In the genomic region with DNA sequence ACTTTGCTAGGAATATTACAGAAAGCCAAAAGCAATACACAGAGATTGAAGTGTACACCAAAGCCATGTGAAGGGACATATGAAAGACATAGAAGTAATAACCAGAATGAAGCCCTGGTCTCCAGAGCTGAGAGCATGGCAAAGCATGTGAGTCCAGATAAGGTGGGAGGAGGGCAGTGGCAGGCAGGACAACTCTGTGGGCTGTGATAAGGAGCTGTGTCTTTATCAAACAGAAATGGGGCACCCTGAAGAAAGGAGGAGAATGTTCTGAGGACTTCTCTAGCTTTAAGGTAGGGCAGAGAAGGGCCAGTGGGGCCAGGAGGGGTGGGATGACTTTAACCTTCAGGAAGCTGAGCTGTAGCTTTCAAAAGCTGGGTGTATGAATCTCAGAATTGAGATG, we compare ENCODE assay signal across 16 mouse cellular contexts. TPM values are rescaled to one million over a fixed set of nuclear protein-coding genes. Genes with fewer than 3 reads are reported as not detected.
DNase-seq lines count a peak whose midpoint lies in the region; ATAC-seq and TF ChIP-seq lines count a peak whose summit lies in the region.
"Had no signal": no experiment of that assay in that cellular context is flagged by ENCODE, and none has a peak within 500 bp of the region (broad histone marks: within the 10 kb centered on the region; RNA-seq: fewer than 3 reads in every experiment).

No protein-coding gene starts in this region.

- 0 out of 2 replicates have a peak, but pooled peaks cover 3% of the 10 kb centered on the region for H3K4me1 ChIP-seq in intestine, embryonic 15.5 days (replicated peaks)
- peaks cover 41% of the 10 kb centered on the region for H3K4me1 ChIP-seq in liver, postnatal 0 days (ENCODE audit: insufficient read depth)

- H3K9me3 ChIP-seq in intestine, embryonic 15.5 days, result no peaks in the 10 kb centered on the region
- peaks cover 6% of the 10 kb centered on the region; the same call in 1 of the 2 replicates for H3K9me3 ChIP-seq in liver, postnatal 0 days (ENCODE audit: low read length)
- H3K9me3 ChIP-seq: hindbrain, embryonic 12.5 days; limb, embryonic 13.5 days had no signal

- H3K27ac ChIP-seq in intestine, embryonic 15.5 days, result no peak overlapping the region
- peak overlapping the region; percentile 81 for H3K27ac ChIP-seq in liver, postnatal 0 days (ENCODE audit: low read depth)
- H3K27ac ChIP-seq: hindbrain, embryonic 12.5 days; limb, embryonic 13.5 days had no signal

- H3K36me3 ChIP-seq in intestine, embryonic 15.5 days, result peaks cover 8% of the 10 kb centered on the region; the same call in 1 of the 2 replicates
- H3K36me3 ChIP-seq in liver, postnatal 0 days (replicated peaks; ENCODE audit: insufficient read depth, low read length), result no peaks in the 10 kb centered on the region; the same call in none of the 2 replicates
- H3K36me3 ChIP-seq: hindbrain, embryonic 12.5 days; limb, embryonic 13.5 days had no signal

- peak; percentile 84; the same call in 1 of the 2 replicates for ATAC-seq in intestine, embryonic 15.5 days
- ATAC-seq in liver, postnatal 0 days, result peak; percentile 99
- no peak for ATAC-seq in granulocyte monocyte progenitor cell, adult 5-6 weeks (replicated peaks; ENCODE audit: poor library complexity, severe bottlenecking)

- H3K4me2 ChIP-seq in intestine, embryonic 15.5 days (replicated peaks), result no peak overlapping the region
- peak overlapping the region; percentile 49 for H3K4me2 ChIP-seq in liver, postnatal 0 days (ENCODE audit: low read depth, low read length)
- H3K4me2 ChIP-seq: hindbrain, embryonic 12.5 days; limb, embryonic 13.5 days had no signal

- H3K4me3 ChIP-seq in intestine, embryonic 15.5 days (replicated peaks), result no peak overlapping the region
- H3K4me3 ChIP-seq in liver, postnatal 0 days (ENCODE audit: low read depth, low read length), result no peak overlapping the region
- H3K4me3 ChIP-seq: hindbrain, embryonic 12.5 days; limb, embryonic 13.5 days had no signal

- TF ChIP-seq CTCF in liver, postnatal 0 days (IDR thresholded peaks at IDR 0.05; ENCODE audit: low read depth), result no peak

- H3K27me3 ChIP-seq in intestine, embryonic 15.5 days (replicated peaks), result no peaks in the 10 kb centered on the region
- no peaks in the 10 kb centered on the region for H3K27me3 ChIP-seq in liver, postnatal 0 days (ENCODE audit: insufficient read depth, low read length)
- H3K27me3 ChIP-seq: hindbrain, embryonic 12.5 days; limb, embryonic 13.5 days had no signal

- peak; percentile 44 for DNase-seq in spleen, adult 12 weeks (ENCODE audit: low spot score)
- no peak for DNase-seq in spleen, adult 18-20 months
- peak; percentile 50 for DNase-seq in liver, postnatal 0 days
- DNase-seq in left cerebral cortex, adult 18-20 months (ENCODE audit: low spot score in 2 of 2), result no peak
- no peak for DNase-seq in cerebellum, postnatal 25 days
- DNase-seq: adrenal gland, postnatal 25 days; cerebellum, adult 11-12 months; embryo, embryonic 11 days; kidney, adult 18-20 months; lung, postnatal 10 days; midbrain, embryonic 14.5 days; thymus, postnatal 36 days had no signal

- no peak overlapping the region for H3K9ac ChIP-seq in intestine, embryonic 15.5 days
- no peak overlapping the region for H3K9ac ChIP-seq in liver, postnatal 0 days (replicated peaks)
- H3K9ac ChIP-seq: hindbrain, embryonic 12.5 days; limb, embryonic 13.5 days had no signal

- peak; percentile 96 for TF ChIP-seq EP300 in liver, postnatal 0 days (IDR thresholded peaks at IDR 0.05; ENCODE audit: low read depth)

RNA-seq across cellular contexts. Expression of a gene that starts 12.0 kb away (rescaled TPM):
- 26.3 and 26.7 TPM in 2 replicates for polyA plus RNA-seq in intestine, embryonic 15.5 days (2015; fragmentation: Nextera tagmentation; extraction: Ambion mirVana)
- polyA plus RNA-seq in liver, postnatal 0 days (2015; fragmentation: Nextera tagmentation; extraction: Ambion mirVana), result 11.6 and 12.4 TPM in 2 replicates
- total RNA-seq in granulocyte monocyte progenitor cell, adult 5-6 weeks (2014; fragmentation: Nextera tagmentation), result 13.4 and 14.7 TPM in 2 replicates
- total RNA-seq in granulocyte monocyte progenitor cell, adult 5-6 weeks (2017), result 17.3 and 18.4 TPM in 2 replicates
- total RNA-seq in left cerebral cortex, adult 18-20 months (2021), result 10 to 100 TPM; 74.3 TPM

Comparison
In these comparisons a context has a peak if more than half of its experiments do, and no peak if none do; other contexts are left out.
1. DNase-seq: peak in spleen, adult 12 weeks (single experiment) and liver, postnatal 0 days (single experiment); none in spleen, adult 18-20 months (0 of 2), left cerebral cortex, adult 18-20 months (0 of 2) and cerebellum, postnatal 25 days (0 of 2).